Mouse (Mus musculus) liver, embryonic 11.5 days (tissue): ENCODE results near the gene Ntrk1. TPM values are rescaled to one million over a fixed set of nuclear protein-coding genes. Genes with fewer than 3 reads are reported as not detected.
"Not testable (repeated sequence)": the region's sequence is repeated elsewhere in the genome, so short reads cannot be mapped to it uniquely, and the experiment has no call there.

Experiments used
- ATAC-seq: fragments of 200-750 bp; cut with Nextera tagmentation; replicated peaks from 2 replicates; pipeline ENCODE4 v1.8.0; 2017; ENCODE audit warnings: moderate number of reproducible peaks, mild to moderate bottlenecking, moderate TSS enrichment, moderate library complexity; ENCODE audit not compliant: low FRiP score
- DNase-seq: peaks from one replicate; pipeline ENCODE4 v3.0.0-alpha.2; 2017; ENCODE audit warnings: low spot score
- H3K27ac ChIP-seq: fragments of 300-500 bp; sonication (generic); 2 replicates; pipeline ENCODE4 v1.5.1; 2014; ENCODE audit warnings: mild to moderate bottlenecking, low read depth, low read length, control low read depth
- H3K27me3 ChIP-seq: fragments of 300-500 bp; sonication (generic); replicated peaks from 2 replicates; pipeline ENCODE4 v1.6.1; 2014; ENCODE audit warnings: low read length, mixed read lengths; ENCODE audit not compliant: control insufficient read depth, insufficient read depth
- H3K36me3 ChIP-seq: fragments of 300-500 bp; sonication (generic); 2 replicates; pipeline ENCODE4 v1.6.1; 2014; ENCODE audit warnings: mild to moderate bottlenecking, low read length, moderate library complexity, mixed read lengths; ENCODE audit not compliant: control insufficient read depth, insufficient read depth
- H3K4me1 ChIP-seq: fragments of 300-500 bp; sonication (generic); replicated peaks from 2 replicates; pipeline ENCODE4 v1.6.1; 2014; ENCODE audit warnings: low read length, mixed read lengths; ENCODE audit not compliant: control insufficient read depth, insufficient read depth
- H3K4me2 ChIP-seq: fragments of 300-500 bp; sonication (generic); 2 replicates; pipeline ENCODE4 v1.6.1; 2014; ENCODE audit warnings: mild to moderate bottlenecking, control low read depth, moderate library complexity
- H3K4me3 ChIP-seq: fragments of 300-500 bp; sonication (generic); 2 replicates; pipeline ENCODE4 v1.5.1; 2014; ENCODE audit warnings: low read depth, low read length, control low read depth
- H3K9ac ChIP-seq: fragments of 300-500 bp; sonication (generic); 2 replicates; pipeline ENCODE4 v1.6.1; 2014; ENCODE audit warnings: low read depth, low read length, control low read depth
- H3K9me3 ChIP-seq: fragments of 300-500 bp; sonication (generic); 2 replicates; pipeline ENCODE4 v1.6.1; 2016; ENCODE audit warnings: low read length, inconsistent platforms, mixed read lengths; ENCODE audit not compliant: control insufficient read depth
- WGBS: fragments of 180-500 bp; shearing (Covaris S2); extraction: QIAGEN DNeasy Blood & Tissue Kit; methylation state at CpG from one replicate; pipeline ENCODE4 v1.1.7; 2014; 5-methylcytosine and 5-hydroxymethylcytosine counted together
- polyA plus RNA-seq: library from polyadenylated mRNA; unstranded; fragments of >200 nt; fragmentation: Nextera tagmentation; extraction: Ambion mirVana; gene quantifications from 2 replicates; pipeline ENCODE4 v1.2.1, GENCODE M21; 2014

Ntrk1 gene
- 0.62 and 1.1 TPM in 2 replicates for polyA plus RNA-seq

DNA sequence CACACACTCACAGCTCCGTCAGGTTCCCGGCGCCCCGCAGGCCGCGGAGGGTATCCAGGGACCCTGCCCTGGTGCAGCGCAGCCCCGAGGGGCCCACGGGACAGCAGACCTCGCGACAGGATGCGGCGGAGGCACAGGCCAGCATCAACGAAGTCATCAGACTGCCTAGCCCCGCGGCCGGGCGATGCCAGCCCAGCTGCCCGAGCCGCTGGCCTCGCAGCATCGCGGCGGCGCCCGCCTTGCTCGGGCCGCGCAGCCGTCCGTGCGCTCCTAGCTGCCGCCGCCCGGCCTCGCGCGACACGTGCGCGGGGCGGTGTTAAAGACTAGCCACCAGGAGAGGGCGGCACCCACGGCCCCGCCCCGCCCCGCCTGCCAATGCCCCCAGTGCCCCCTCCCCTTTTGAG is at the start of gene Ntrk1:
TSS of gene Ntrk1 (minus strand) at position 241 of the 404 bp plus-strand sequence.
- Histone ChIP-seq H3K27me3 (peaks cover 90% of the 10 kb centered on the region), H3K36me3 (no peaks in the 10 kb centered on the region), H3K27ac (no peak within 1 kb of the TSS), H3K9ac (peak within 1 kb of the TSS; percentile 30; the same call in 1 of the 2 replicates), H3K9me3 (no peaks in the 10 kb centered on the region), H3K4me2 (peak within 1 kb of the TSS; percentile 60), H3K4me3 (peak within 1 kb of the TSS; percentile 35), H3K4me1 (peaks cover 7% of the 10 kb centered on the region; the same call in 1 of the 2 replicates)
- WGBS = 2% methylated on average over 47 of the region's 47 CpGs
- ATAC-seq (peak; percentile 26; the same call in 1 of the 2 replicates), DNase-seq (no peak)

DNA sequence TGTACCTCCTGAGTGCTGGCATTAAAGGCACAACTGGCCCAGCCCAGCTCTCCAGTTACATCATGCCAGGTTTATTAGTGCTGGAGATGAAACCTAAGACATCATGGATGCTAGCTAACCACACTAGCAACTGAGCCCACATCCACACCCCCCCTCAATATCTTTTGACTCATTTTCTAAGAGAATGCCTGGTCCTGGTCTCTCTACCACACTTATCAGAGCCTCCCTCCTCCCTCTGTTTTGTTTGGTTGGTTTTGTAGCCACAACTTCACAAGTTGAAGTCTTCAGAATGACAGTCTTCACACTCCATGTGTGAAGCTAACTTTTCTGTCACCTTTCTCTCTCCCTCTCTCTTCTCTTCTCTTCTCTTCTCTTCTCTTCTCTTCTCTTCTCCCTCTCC is 45.9 kb upstream of the Ntrk1 start:
- Histone ChIP-seq H3K36me3 (no peaks in the 10 kb centered on the region), H3K4me3 (no peak overlapping the region), H3K27ac (no peak overlapping the region), H3K9ac (no peak overlapping the region), H3K27me3 (peaks cover 3% of the 10 kb centered on the region), H3K4me2 (no peak overlapping the region), H3K4me1 (no peaks in the 10 kb centered on the region), H3K9me3 (no peaks in the 10 kb centered on the region)
- ATAC-seq (no peak), DNase-seq (no peak)

DNA sequence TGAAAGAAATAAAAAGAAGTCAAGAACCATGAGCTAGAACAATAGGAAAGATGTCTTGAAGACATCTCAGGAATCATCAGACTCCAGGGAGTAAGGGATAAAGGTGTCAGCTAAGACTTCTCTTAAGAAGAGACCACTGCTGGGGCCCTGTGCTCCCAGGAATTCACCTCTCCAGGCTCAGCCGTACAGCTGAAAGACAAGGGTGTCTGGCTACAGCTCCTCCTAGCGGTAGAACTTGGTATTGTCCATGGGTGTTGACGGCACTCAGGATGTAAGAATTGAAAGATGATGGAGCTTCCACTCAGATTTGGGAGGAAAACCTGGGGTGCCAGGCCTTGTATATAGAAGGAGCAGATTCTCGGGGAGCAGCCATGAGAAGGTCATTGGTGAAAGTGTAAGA is 43.7 kb upstream of the Ntrk1 start:
- Histone ChIP-seq H3K27ac (no peak overlapping the region), H3K4me2 (no peak overlapping the region), H3K4me3 (no peak overlapping the region), H3K27me3 (peaks cover 3% of the 10 kb centered on the region), H3K36me3 (no peaks in the 10 kb centered on the region), H3K9ac (no peak overlapping the region), H3K9me3 (no peaks in the 10 kb centered on the region), H3K4me1 (no peaks in the 10 kb centered on the region)
- DNase-seq (no peak), ATAC-seq (no peak)
- WGBS = 2% methylated on average over 4 of the region's 4 CpGs

DNA sequence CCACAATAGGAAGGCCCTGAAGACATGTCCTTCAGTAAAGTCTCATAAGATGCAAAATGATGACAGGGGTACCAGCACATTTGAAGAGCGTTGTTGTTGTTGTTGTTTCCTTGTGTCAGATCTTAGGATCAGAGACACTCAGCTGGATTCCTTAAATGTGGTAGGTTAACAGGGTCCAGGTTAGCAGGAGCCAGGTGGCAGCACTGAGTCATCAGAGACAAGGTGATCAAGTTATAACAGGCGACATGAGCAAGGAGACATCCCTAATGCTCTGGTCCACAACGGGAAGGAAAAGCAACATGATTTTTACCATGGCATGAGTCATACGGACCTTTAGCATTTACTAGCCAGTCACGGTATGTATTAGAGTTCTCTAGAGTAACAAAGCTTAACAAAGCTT is 38.5 kb upstream of the Ntrk1 start:
- WGBS = 62% methylated on average over 5 of the region's 5 CpGs
- Histone ChIP-seq H3K36me3 (no peaks in the 10 kb centered on the region), H3K4me1 (no peaks in the 10 kb centered on the region), H3K27ac (no peak overlapping the region), H3K4me3 (no peak overlapping the region), H3K9ac (no peak overlapping the region), H3K4me2 (no peak overlapping the region), H3K27me3 (no peaks in the 10 kb centered on the region), H3K9me3 (no peaks in the 10 kb centered on the region)
- ATAC-seq = no peak
- no peak for DNase-seq

DNA sequence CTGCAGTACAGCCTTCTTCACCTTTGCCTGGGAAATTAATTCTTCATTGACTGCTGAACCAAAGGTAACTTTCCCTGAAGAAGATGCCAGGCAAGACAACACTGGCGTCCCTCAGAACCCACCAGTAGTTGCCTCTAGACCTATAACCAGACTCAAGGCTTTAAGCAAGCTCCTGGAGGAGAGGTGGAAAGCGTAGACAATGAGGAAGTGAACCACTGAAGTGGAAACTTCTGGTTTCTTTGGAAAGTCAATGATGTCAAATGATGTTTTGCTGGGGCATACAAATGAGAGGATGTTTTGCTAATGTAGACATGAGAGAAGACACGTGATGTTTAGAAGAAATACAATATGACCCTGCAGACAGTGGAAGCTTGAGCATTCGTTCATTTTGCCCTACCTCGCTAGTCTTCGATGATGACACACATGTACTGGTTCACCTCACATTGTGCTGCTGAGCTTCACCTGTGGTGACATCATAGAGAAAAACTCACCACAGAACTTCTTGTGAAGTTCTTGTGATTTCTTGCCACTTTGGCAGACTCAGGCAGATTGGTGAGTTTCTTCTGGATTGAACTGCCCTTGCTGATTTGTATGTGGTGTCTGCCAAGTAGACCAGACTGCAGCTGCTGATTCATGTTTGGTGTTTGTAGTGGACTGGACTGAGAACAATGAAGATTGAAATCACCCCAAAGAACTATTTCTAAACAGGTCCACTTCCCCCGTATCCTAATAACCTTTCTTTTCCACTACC is 37.3 kb upstream of the Ntrk1 start:
- H3K27me3 ChIP-seq = no peaks in the 10 kb centered on the region
- H3K36me3 ChIP-seq = no peaks in the 10 kb centered on the region
- DNase-seq (no peak), ATAC-seq (no peak)
- H3K9me3 ChIP-seq = no peaks in the 10 kb centered on the region
- H3K4me2 ChIP-seq = no peak overlapping the region
- no peaks in the 10 kb centered on the region for H3K4me1 ChIP-seq
- H3K9ac ChIP-seq = no peak overlapping the region
- WGBS = 72% methylated on average over 7 of the region's 7 CpGs
- no peak overlapping the region for H3K4me3 ChIP-seq
- H3K27ac ChIP-seq = no peak overlapping the region

DNA sequence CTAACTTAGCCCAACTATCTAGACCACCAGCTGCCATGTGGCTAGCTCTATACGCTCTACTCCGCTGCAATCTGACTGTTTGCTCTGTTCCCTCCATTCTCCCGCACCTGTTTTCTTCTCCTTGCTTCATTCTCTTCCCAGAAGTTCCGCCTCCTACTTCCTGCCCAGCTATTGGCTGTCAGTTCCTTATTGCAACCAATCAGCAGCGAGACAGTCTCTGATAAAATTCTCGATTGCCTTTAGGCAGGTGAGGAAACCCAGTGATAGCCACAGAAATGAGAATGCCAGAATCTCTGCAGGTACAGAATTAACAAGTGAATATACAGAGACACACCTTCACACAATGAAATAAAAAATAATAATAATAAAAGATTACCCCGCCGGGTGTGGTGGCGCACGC is 34.1 kb upstream of the Ntrk1 start:
- H3K4me1 ChIP-seq = no peaks in the 10 kb centered on the region
- H3K36me3 ChIP-seq = no peaks in the 10 kb centered on the region
- ATAC-seq (no peak), DNase-seq (no peak)
- no peaks in the 10 kb centered on the region for H3K9me3 ChIP-seq
- no peaks in the 10 kb centered on the region for H3K27me3 ChIP-seq
- no peak overlapping the region for H3K4me3 ChIP-seq
- no peak overlapping the region for H3K9ac ChIP-seq
- no peak overlapping the region for H3K27ac ChIP-seq
- no peak overlapping the region; the same call in 1 of the 2 replicates for H3K4me2 ChIP-seq
- 40% methylated on average over 10 of the region's 10 CpGs for WGBS

DNA sequence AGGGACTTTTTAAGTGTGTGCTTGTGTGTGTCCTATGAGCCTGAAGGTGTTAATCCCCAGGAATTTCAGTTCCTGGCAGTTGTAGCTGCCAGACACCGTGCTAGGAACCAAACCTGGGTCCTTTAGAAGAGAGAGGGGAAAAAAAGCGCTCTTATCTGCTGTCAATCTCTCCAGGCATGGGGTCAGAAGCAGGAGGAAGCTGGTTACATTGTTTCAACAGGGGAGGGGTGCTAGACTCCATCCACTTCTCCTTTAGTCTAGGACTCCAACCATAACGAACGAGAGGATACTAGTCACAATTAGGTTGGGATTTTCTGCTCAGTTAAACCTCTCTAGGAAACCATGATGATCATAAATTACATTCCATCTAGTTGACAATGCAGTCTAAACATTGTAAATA is 33.5 kb upstream of the Ntrk1 start:
- no peaks in the 10 kb centered on the region for H3K36me3 ChIP-seq
- ATAC-seq (no peak), DNase-seq (no peak)
- H3K9ac ChIP-seq = no peak overlapping the region
- no peaks in the 10 kb centered on the region for H3K9me3 ChIP-seq
- no peak overlapping the region for H3K4me2 ChIP-seq
- no peak overlapping the region for H3K4me3 ChIP-seq
- no peaks in the 10 kb centered on the region for H3K27me3 ChIP-seq
- H3K4me1 ChIP-seq = no peaks in the 10 kb centered on the region
- WGBS = 23% methylated on average over 4 of the region's 4 CpGs
- no peak overlapping the region for H3K27ac ChIP-seq

DNA sequence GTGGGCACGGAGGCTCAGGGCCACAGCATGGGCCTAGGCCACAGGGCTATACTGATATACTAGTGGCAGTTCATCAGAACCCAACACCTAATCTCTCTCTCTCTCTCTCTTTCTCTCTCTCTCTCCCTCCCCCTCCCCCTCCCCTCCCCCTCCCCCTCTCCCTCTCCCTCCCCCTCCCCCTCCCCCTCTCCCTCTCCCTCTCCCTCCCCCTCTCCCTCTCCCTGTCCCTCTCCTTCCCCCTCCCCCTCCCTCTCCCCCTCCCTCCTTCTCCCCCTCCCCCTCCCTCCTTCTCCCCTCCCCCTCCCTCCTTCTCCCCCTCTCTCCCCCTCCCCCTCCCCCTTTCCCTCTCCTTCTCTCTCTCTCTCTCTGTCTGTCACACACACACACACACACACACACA is 29.2 kb upstream of the Ntrk1 start, which contains the start of gene Pear1:
TSS of gene Pear1 (minus strand) at position 101 of the 400 bp plus-strand sequence.
- 93% methylated on average over 1 of the region's 1 CpGs for WGBS
- not testable (repeated sequence) for H3K4me1 ChIP-seq, H3K36me3 ChIP-seq, DNase-seq, H3K27ac ChIP-seq, H3K4me3 ChIP-seq, H3K27me3 ChIP-seq, H3K9me3 ChIP-seq, H3K9ac ChIP-seq, H3K4me2 ChIP-seq, ATAC-seq

DNA sequence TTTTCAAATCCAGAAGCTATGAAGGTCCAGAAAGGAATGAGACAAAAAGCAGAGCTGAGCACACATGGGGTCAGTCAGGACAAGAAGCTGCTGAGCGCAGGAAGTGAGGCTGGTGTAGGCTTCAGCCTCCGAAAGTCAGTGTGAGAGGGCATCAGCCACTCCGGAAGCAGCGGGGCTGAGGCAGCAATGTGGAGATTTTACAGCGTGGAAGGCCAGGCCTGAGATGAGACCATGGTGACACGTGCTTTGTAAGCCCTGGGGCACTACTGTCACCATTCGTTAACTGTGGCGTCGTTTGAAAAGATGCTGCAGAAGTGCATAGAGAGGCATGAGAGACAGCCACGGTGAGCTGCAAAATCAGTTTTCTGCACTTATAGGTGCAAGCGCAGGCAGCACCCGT is 23.3 kb upstream of the Ntrk1 start:
- DNase-seq (no peak), ATAC-seq (no peak)
- 0 out of 2 replicates have a peak, but pooled peaks cover 2% of the 10 kb centered on the region for H3K4me1 ChIP-seq
- H3K4me2 ChIP-seq = no peak overlapping the region
- H3K27me3 ChIP-seq = peaks cover 39% of the 10 kb centered on the region
- 69% methylated on average over 12 of the region's 12 CpGs for WGBS
- H3K9ac ChIP-seq = no peak overlapping the region
- no peak overlapping the region for H3K27ac ChIP-seq
- H3K9me3 ChIP-seq = no peaks in the 10 kb centered on the region
- no peaks in the 10 kb centered on the region for H3K36me3 ChIP-seq
- H3K4me3 ChIP-seq = no peak overlapping the region
